Mouse (Mus musculus) ovary, postnatal 14 days (tissue): ENCODE results near the gene Fibp.

Experiments
- DNase-seq: peaks from one replicate; pipeline ENCODE4 v3.0.0; 2022; ENCODE audit warnings: low spot score

Gene Fibp

DNA sequence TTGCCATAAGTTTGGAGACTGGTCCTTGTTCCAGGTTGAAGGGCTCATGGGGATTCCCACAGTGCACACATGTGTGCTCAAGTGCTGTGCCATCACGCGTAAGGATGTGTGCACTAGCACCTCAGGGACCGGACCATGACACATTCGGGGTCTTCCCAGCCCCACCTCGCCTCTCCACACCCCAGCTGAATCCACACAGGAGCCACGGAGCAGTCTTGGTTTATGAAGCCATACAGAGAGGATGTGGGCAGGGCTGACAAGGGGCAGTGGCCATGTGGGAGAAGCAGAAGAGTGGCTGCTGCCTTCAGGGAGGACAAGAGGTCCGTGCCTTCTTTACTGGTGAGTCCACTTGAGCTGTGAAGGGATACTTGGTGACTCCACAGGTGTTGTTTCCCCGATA lies 4.6 kb downstream of the Fibp start:
- DNase-seq, result no peak

DNA sequence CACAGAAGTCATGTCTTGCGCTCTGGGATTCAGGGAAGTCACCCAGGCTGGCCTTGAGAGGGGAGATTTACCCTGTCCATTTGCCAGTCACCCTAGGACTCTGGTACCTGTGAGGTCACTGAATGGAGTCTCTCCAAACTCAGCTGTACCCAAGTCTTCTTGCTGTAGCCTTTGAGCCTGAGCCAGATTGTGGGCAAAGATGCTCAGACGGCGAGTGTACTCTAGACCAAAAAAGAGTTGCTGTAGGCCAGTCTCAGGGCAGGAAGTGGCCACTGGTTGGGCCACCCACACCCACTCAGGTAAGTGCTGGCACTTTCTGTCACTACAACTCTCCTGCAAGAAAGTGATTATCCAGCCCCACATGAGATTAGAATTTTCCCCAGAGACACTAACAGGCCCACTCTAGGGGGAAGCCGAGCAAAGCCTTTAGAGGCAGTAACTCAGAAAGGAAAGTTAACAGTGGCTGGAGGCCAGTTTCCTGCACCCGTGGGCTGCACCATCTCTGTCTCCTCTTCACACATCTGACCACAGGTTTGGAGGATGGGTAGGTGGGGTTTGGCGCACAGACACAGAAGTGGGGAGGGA lies 6.6 kb downstream of the Fibp start:
- DNase-seq, result no peak

DNA sequence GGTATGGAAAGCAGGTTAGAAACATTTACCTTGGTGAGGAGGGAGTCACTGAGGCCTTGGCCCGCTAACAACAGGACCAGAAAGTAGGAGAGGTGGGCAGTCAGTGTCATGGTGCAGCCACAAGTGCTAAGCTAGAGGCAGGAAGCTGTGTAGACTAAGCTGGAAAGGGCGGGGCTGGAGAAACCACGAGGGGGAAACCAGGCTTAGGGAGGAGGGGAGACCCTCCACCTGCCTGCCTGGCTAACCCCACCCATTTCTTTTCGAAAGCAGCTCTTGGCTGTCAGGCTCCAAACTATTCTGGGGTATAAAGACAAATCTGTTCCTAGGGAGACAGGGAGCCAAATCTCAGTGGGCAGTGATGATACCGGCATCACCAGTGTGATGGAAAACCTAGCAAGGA lies 8.0 kb downstream of the Fibp start, which contains the start of gene Ctsw:
TSS of gene Ctsw (minus strand) at position 134 of the 400 bp plus-strand sequence.
- DNase-seq, result no peak

GRCm38 (mm10) chr19:5471846-5472245 lies 11.4 kb downstream of the Fibp start:
- no peak for DNase-seq

DNA sequence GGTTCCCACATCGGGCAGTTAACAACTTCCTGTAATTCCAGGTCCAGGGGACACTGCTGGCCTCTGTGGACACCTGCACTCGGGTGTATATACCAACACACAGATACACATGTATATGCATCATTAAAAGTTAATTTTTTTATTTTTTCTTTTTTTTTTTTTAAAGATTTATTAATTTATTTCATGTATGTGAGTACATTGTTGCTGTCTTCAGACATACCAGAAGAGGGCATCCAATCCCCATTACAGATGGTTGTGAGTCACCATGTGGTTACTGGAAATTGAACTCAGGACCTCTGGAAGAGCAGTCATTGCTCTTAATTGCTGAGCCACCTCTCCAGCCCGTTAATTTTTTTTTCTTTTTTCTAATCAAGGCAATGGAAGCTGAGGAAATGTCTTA lies 12.4 kb downstream of the Fibp start:
- DNase-seq, result no peak

GRCm38 (mm10) chr19:5473720-5474119 lies 13.3 kb downstream of the Fibp start, which contains the start of gene Efemp2:
TSS of gene Efemp2 (plus strand) at chr19:5473954.
- peak; percentile 61 for DNase-seq

DNA sequence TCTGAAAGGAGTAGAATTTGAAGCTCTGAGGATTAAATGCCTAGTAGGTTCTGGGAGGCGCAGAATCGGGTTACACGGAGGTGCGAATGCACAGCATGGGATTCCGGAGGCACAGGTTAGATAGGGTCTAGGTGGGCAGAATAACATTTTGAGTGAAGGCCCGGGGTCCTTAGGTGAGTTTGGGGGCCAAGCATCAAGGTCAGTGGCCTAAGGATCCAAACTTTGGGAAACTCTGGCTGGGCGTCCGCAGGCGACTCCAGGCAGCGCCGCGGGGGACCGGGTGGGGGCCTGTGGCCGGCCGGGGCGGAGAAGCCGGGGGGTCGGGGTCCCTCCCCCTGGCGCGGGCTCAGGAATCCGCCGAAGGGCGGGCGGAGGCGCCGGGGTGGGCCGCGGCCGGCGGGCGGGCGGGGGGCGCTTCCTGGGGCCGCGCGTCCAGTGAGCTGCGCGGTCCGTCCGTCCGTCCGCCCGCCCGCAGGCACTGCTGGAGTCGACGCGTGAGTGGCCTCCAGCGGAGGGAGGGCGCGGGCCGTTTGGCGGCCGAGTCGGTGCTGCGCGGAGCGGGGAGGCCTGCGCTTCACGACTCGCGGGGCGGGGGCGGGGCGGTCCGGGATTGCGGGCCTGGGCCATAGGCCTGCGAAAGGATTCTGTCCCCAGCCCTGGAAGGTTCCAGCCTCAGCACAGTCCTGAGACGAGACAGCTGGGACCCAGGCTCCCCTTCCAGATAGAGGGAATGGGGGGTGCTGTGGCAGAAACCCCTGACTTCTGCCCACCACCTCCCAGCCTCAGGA lies 14.1 kb downstream of the Fibp start:
- DNase-seq, result peak; percentile 44

GRCm38 (mm10) chr19:5475069-5475714 lies 14.8 kb downstream of the Fibp start:
- DNase-seq, result no peak

DNA sequence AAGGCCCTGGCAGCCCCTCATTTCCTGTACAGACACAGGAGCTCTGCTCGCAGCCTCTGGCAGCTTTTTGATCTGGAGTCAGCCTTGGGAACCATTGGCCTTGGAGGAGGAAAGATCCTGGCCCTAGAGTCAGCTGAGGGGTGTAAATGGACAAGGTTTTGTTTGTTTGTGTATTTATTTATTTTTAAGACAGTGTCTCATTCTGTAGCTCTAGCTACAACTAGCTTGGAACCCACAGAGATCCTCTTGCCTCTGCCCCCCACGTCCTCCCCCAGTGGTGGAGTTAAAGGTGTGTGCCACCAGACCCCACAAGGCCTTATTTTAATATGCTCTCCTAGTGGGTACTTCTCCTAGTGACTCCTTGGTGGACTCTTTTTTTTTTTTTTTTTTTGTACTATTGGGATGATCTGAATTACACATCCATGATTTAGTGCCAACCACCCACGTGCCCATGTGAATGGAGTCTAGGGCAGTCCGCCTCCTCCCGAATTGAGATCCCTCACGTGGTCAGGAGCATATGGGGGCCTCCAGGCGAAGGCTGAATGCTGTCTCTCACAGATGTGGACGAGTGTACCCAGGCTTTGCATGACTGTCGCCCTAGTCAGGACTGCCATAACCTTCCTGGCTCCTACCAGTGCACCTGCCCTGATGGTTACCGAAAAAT lies 16.7 kb downstream of the Fibp start:
- DNase-seq, result no peak

DNA sequence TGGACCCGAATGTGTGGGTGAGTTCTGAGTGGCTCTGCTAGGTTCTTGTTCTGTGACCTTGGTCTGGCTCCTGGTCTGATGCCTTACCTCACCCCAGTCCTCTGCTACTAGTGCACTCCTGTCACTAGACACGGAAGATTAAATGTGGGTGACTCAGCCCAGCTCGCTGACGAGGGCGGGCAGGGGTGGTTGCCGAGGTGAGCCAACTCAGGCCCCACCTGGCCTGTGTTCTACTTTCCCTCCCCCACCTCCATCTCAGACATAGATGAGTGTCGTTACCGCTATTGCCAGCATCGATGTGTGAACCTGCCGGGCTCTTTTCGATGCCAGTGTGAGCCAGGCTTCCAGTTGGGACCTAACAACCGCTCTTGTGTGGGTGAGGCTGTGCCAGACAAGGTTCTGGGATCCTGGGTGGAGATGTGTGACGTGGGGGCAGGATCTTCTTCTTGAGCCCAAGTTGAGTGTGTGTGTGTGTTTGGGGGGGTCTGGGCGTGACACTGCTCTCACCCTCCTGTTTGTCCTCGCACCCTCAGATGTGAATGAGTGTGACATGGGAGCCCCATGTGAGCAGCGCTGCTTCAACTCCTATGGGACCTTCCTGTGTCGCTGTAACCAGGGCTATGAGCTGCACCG lies 17.4 kb downstream of the Fibp start:
- DNase-seq, result no peak

DNA sequence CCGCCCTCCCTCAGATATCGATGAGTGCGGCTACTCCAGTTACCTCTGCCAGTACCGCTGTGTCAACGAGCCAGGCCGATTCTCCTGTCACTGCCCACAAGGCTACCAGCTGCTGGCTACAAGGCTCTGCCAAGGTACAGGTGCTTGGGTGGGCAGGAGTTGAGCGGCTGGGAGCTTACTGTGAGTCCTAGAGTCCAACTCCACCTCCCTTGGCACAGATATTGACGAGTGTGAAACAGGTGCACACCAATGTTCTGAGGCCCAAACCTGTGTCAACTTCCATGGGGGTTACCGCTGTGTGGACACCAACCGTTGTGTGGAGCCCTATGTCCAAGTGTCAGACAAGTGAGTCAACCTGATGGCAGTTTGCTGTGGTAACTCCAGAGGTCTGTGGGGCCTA lies 19.6 kb downstream of the Fibp start:
- DNase-seq, result no peak

DNA sequence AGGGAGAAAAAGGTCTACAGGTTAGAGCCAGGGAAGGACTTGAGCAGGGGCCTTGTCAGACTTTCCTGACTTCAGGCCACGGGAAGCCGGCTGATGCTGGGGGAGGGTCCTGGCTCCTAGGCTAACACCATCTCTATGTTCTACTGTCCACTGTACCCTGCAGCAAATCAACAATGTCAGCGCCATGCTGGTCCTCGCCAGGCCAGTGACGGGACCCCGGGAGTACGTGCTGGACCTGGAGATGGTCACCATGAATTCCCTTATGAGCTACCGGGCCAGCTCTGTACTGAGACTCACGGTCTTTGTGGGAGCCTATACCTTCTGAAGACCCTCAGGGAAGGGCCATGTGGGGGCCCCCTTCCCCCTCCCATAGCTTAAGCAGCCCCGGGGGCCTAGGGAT lies 21.0 kb downstream of the Fibp start:
- DNase-seq, result no peak

- DNase-seq, result no peak
These were observed 23.3 kb downstream of the Fibp start for GRCm38 (mm10) chr19:5483386-5484359.

DNA sequence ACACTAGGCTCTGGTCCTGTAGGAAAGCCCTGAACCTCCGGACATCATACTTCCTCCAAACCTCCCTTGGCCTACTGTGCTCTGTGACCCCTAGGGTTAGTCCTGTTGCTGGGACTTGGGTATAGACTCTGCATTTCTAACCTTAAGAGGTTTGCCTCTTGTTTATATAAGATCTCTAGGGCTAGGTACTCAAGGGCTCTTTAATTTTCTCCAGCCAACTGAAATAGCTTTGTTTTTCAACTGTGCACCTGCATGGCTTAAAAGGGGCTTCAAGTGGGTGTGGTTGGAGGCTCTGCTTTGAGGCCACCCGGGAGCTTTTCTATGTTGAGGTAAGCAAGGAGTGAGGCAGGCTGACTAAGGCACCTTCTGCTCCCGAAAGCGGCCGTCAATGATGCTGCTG lies 24.1 kb downstream of the Fibp start:
- no peak for DNase-seq

DNA sequence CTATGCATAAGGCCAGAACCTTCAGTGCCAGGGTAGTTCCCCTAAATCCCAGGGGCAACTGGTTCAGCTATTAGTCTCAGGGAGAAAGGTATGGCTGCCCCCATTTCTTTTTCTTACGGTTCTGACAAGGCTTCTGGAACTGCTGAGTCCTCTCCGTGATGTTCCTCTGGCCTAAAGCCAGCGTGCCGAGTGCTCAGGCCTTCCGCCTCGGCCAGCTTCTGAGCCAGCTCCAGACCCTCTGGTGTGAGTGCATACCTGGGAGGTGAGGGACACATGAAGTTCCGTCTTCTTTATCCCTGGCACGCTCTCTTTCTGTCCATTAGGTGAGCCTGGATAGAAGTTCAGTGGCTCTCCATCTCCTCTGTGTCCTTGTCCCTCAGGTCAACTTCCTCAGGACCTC lies 25.0 kb downstream of the Fibp start:
- DNase-seq, result no peak

DNA sequence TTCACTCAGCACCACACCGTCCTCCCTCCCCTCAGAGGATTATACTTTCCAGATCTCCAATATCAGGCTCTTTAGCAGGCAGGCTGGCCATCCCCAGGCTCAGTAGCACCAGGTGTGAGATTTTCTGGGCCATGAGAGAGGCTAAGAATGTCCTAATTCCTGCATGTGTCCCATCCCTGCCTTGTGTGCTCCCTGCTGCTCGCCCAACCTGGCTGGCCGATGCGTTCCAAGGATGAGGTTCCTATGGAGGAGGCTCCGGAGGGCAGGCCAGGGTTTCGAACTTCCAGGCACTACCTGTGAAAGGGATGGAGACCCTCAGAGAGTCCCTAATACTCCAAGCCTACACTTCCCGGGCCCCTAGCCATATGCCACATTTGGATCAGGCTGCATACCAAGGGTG lies 25.4 kb downstream of the Fibp start:
- DNase-seq, result no peak

GRCm38 (mm10) chr19:5486286-5486685 lies 25.9 kb downstream of the Fibp start:
- DNase-seq, result no peak

DNA sequence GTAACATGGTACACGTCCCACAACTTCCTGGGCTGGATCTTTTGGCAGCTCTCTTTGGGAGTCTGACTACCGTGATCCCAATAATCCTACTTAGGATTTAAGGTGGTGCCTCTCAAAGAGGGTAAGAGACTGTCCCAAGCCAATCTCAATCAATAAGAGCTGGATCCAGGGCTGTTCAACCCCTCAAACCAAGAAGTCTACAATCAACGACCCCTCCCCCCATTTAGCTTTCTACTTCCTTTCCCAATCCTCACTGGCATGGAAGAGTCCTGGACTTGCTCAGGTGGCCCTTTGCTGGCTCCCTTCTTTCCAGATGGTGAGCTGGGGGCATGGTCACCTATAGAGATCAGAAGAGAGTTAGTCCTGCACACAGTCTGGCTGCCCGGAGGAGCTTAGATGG lies 26.4 kb downstream of the Fibp start:
- DNase-seq, result no peak

GRCm38 (mm10) chr19:5487768-5488550 lies 27.5 kb downstream of the Fibp start, which contains the start of gene Mus81:
TSS of gene Mus81 (minus strand) at chr19:5488402.
- peak; percentile 95 for DNase-seq
